Mouse (Mus musculus) embryonic fibroblast, embryonic 13.5 days (primary cell): ENCODE measurements around the gene Tnik.

ENCODE experiments used
- CTCF ChIP-seq: IDR thresholded peaks from 2 replicates; pipeline ENCODE4 v1.5.1; 2011; ENCODE audit warnings: mild to moderate bottlenecking, control low read depth, low read length, moderate library complexity, borderline replicate concordance; ENCODE audit not compliant: insufficient read depth
- POLR2A ChIP-seq: IDR thresholded peaks from 2 replicates; pipeline ENCODE4 v1.6.1; 2011; ENCODE audit warnings: low read depth, mild to moderate bottlenecking, control low read depth, low read length, moderate library complexity

DNA sequence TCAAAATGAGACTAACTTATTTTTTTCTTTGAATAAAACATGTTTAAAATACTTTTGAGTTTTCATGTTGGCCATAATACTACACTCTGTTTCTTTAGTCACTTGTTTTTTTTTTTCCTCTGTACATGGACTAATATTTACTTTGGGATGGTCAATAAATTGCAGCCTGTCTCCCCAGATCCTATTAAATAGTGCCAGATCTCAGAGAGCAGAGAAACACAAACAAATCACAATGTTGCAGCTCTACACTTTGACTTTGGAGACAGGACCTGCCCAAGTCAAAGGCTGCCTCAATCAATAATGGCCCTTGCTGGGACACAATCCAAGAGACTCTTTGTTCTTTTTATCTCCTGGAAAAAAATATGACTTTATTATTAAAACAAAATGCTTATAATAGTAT, 459.5 kb downstream of the Tnik start:
- TF ChIP-seq CTCF (no peak), POLR2A (no peak)
